Mouse (Mus musculus) embryonic facial prominence, embryonic 12.5 days (tissue): ENCODE data around the gene Gm21788. TPM values are rescaled to one million over a fixed set of nuclear protein-coding genes. Genes with fewer than 3 reads are reported as not detected.
"Not testable (repeated sequence)": the region's sequence is repeated elsewhere in the genome, so short reads cannot be mapped to it uniquely, and the experiment has no call there.

Experiments
- ATAC-seq: fragments of 200-750 bp; cut with Nextera tagmentation; 2 replicates; pipeline ENCODE4 v1.8.0; 2017; ENCODE audit not compliant: insufficient number of reproducible peaks, insufficient read depth, low FRiP score, low TSS enrichment
- H3K27ac ChIP-seq: fragments of 300-500 bp; sonication (generic); 2 replicates; pipeline ENCODE4 v1.5.1; 2016; ENCODE audit warnings: mild to moderate bottlenecking
- H3K27me3 ChIP-seq: fragments of 300-500 bp; sonication (generic); 2 replicates; pipeline ENCODE4 v1.6.1; 2016; ENCODE audit warnings: mild to moderate bottlenecking, moderate library complexity
- H3K36me3 ChIP-seq: fragments of 300-500 bp; sonication (generic); 2 replicates; pipeline ENCODE4 v1.6.1; 2016; ENCODE audit warnings: mild to moderate bottlenecking
- H3K4me1 ChIP-seq: fragments of 300-500 bp; sonication (generic); 2 replicates; pipeline ENCODE4 v1.6.1; 2016
- H3K4me2 ChIP-seq: fragments of 300-500 bp; sonication (generic); replicated peaks from 2 replicates; pipeline ENCODE4 v1.6.1; 2016; ENCODE audit warnings: mild to moderate bottlenecking, moderate library complexity
- H3K4me3 ChIP-seq: fragments of 300-500 bp; sonication (generic); 2 replicates; pipeline ENCODE4 v1.5.1; 2016; ENCODE audit warnings: mild to moderate bottlenecking
- H3K9ac ChIP-seq: fragments of 300-500 bp; sonication (generic); 2 replicates; pipeline ENCODE4 v1.6.1; 2016; ENCODE audit warnings: mild to moderate bottlenecking, moderate library complexity
- H3K9me3 ChIP-seq: fragments of 300-500 bp; sonication (generic); 2 replicates; pipeline ENCODE4 v1.6.1; 2016; ENCODE audit warnings: mild to moderate bottlenecking, moderate library complexity
- WGBS: fragments of 180-500 bp; shearing (Covaris S2); methylation state at CpG from one replicate; pipeline ENCODE4 v1.1.7; 2016; 5-methylcytosine and 5-hydroxymethylcytosine counted together
- polyA plus RNA-seq: library from polyadenylated mRNA; unstranded; fragments of >200 nt; fragmentation: Nextera tagmentation; extraction: Ambion mirVana; gene quantifications from 2 replicates; pipeline ENCODE4 v1.2.1, GENCODE M21; 2016

Gm21788 gene
- polyA plus RNA-seq, result not detected in 2 replicates

DNA sequence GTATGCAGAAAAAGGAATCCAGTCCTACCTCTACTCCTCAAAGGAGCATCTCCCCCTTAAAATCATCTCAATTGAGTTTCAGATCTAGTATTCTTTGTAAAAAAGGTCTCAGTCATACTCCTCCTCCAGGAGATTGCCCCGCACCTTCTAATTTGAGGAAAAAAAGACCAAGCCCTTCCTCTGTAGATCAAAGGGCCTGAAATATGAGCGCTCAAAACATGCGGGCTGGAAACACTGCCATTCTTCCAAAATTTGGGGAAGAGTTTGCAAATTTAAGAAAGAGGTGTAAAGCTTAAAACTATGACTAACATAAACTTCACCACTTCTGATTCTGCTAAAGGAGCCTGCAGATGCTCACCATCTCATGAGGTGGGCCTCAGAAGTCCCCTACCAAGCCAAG lies at the start of gene Gm21788:
Gene Gm21788 (plus strand): TSS at position 301 of the 400 bp plus-strand sequence.
- WGBS, result no CpG with 5 or more reads among the region's 3 CpGs
- H3K4me2 ChIP-seq, ATAC-seq, H3K4me3 ChIP-seq, H3K9ac ChIP-seq, H3K36me3 ChIP-seq, H3K27ac ChIP-seq, H3K9me3 ChIP-seq, H3K27me3 ChIP-seq, H3K4me1 ChIP-seq: not testable (repeated sequence)

Other genes starting within 250 kb of the Gm21788 start
- gene Gm21244, start 235.7 kb upstream of the Gm21788 start, polyA plus RNA-seq, result not detected in 2 replicates
- gene Gm28998, start 151.2 kb upstream of the Gm21788 start, polyA plus RNA-seq, result not detected in 2 replicates
- gene Gm20826, start 233.5 kb downstream of the Gm21788 start, polyA plus RNA-seq, result not detected in 2 replicates